Mouse (Mus musculus) intestine, embryonic 15.5 days (tissue): Measurements from ENCODE around the gene Ciao2a. TPM values are rescaled to one million over a fixed set of nuclear protein-coding genes. Genes with fewer than 3 reads are reported as not detected.
A peak's percentile ranks its signal among the peaks of the same experiment; 100 is the strongest.

Source experiments
- ATAC-seq: fragments of 200-750 bp; cut with Nextera tagmentation; 2 replicates; pipeline ENCODE4 v1.8.0; 2017; ENCODE audit warnings: moderate TSS enrichment, moderate library complexity
- H3K27ac ChIP-seq: fragments of 300-500 bp; sonication (generic); 2 replicates; pipeline ENCODE4 v1.5.1; 2015; ENCODE audit warnings: mild to moderate bottlenecking, inconsistent platforms
- H3K27me3 ChIP-seq: fragments of 300-500 bp; sonication (generic); replicated peaks from 2 replicates; pipeline ENCODE4 v1.6.1; 2015; ENCODE audit warnings: inconsistent platforms
- H3K36me3 ChIP-seq: fragments of 300-500 bp; sonication (generic); 2 replicates; pipeline ENCODE4 v1.6.1; 2015; ENCODE audit warnings: inconsistent platforms
- H3K4me1 ChIP-seq: fragments of 300-500 bp; sonication (generic); replicated peaks from 2 replicates; pipeline ENCODE4 v1.6.1; 2015; ENCODE audit warnings: inconsistent platforms
- H3K4me2 ChIP-seq: fragments of 300-500 bp; sonication (generic); replicated peaks from 2 replicates; pipeline ENCODE4 v1.6.1; 2015; ENCODE audit warnings: mild to moderate bottlenecking, inconsistent platforms
- H3K4me3 ChIP-seq: fragments of 300-500 bp; sonication (generic); replicated peaks from 2 replicates; pipeline ENCODE4 v1.5.1; 2015; ENCODE audit warnings: inconsistent platforms
- H3K9ac ChIP-seq: fragments of 300-500 bp; sonication (generic); 2 replicates; pipeline ENCODE4 v1.6.1; 2015; ENCODE audit warnings: inconsistent platforms
- H3K9me3 ChIP-seq: fragments of 300-500 bp; sonication (generic); 2 replicates; pipeline ENCODE4 v1.6.1; 2016; ENCODE audit warnings: inconsistent platforms
- WGBS: fragments of 180-500 bp; shearing (Covaris S2); methylation state at CpG from one replicate; pipeline ENCODE4 v1.1.7; 2015; 5-methylcytosine and 5-hydroxymethylcytosine counted together
- polyA plus RNA-seq: library from polyadenylated mRNA; unstranded; fragments of >200 nt; fragmentation: Nextera tagmentation; extraction: Ambion mirVana; gene quantifications from 2 replicates; pipeline ENCODE4 v1.2.1, GENCODE M21; 2015

Ciao2a gene
- polyA plus RNA-seq = 215 and 218 TPM in 2 replicates

DNA sequence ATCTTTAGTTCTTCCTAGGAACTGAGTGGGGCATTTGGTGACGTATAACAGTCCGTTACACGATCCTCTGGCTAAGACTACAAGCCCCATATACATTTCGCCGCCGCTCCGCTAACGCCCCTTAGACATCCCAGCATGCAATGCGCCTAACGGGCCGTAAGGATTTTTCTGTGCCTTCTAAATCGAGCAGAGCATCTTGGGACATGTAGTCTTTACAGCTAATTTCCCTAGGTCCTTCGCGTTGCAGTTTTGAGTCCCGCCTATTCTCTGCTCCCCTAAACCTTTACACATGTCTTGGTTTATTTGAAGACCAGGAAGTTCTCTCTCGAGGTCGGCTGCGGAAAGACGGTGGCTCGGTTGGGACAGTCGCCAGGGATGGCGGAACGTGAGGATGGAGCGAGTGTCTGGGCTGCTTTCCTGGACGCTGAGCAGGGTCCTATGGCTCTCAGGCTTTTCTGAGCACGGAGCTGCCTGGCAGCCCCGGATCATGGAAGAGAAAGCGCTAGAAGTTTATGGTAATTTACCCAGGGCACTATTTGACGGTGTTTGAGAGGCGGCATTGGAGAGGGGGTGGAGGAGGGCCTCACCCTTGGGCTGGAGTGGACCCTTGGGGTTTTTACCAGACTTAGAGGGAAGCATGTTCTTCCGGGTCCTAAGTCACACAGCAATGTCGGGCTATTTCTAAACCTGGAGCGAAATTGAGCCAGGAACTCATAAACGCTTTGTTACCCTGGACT, at the start of gene Ciao2a, which contains the start of gene Snx1:
Gene Ciao2a (plus strand): TSS at position 156 of the 737 bp plus-strand sequence.
Gene Snx1 (minus strand): TSS at position 132 of the 737 bp plus-strand sequence.
- Histone ChIP-seq H3K9ac (peak within 1 kb of the TSS; percentile 63), H3K4me2 (peak within 1 kb of the TSS; percentile 66), H3K4me1 (peaks cover 9% of the 10 kb centered on the region), H3K36me3 (no peaks in the 10 kb centered on the region), H3K4me3 (peak within 1 kb of the TSS; percentile 63), H3K9me3 (no peaks in the 10 kb centered on the region), H3K27ac (peak within 1 kb of the TSS; percentile 79), H3K27me3 (no peaks in the 10 kb centered on the region)
- WGBS = under 1% methylated on average over 34 of the region's 34 CpGs
- peak; percentile 86 for ATAC-seq

DNA sequence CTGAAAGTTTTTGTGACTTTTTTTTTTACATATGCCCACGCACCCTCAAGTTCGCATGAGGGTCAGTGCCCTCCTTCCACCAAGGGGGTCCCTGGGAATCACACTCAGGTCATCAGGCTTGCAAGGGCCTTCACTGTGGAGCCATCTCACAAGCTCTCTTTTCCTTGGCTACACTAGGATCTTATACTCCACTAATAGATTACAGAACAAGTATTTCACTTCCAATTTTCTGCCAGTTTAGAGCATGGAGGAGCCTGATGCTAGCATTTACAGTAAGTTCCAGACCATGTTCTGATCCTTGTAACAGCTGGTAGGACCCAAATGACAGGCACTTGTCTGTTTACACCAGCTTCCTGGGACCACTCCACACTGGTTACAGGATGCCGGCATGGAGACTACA, 48.3 kb upstream of the Ciao2a start:
- Histone ChIP-seq H3K36me3 (no peaks in the 10 kb centered on the region), H3K9me3 (no peaks in the 10 kb centered on the region), H3K27ac (no peak overlapping the region), H3K4me3 (no peak overlapping the region), H3K4me1 (peaks cover 5% of the 10 kb centered on the region; the same call in 1 of the 2 replicates), H3K27me3 (no peaks in the 10 kb centered on the region), H3K9ac (no peak overlapping the region), H3K4me2 (peak overlapping the region; percentile 30; the same call in 1 of the 2 replicates)
- WGBS = 57% methylated on average over 3 of the region's 3 CpGs
- no peak for ATAC-seq

DNA sequence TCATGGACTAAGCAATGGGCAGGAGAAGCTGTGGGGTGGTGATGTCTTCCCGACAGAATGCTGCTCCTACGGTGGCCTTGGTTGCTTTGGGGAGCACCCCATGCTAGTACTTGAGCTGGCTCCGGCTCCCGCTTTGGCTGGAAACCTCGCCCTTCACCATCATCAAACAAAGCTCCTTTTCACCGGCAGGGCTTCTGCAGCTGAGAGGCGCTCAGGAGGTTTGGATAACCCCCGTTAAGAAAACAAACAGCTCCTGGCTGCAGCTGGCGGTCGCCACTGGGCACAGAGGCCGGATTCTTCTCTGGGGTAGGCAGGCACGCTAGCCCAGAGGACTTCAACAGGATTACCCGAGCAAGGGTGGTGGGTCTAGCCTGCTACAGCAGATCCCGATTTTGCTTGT, 47.9 kb upstream of the Ciao2a start:
- no peaks in the 10 kb centered on the region for H3K9me3 ChIP-seq
- peaks cover 5% of the 10 kb centered on the region; the same call in 1 of the 2 replicates for H3K4me1 ChIP-seq
- 6% methylated on average over 14 of the region's 14 CpGs for WGBS
- no peaks in the 10 kb centered on the region for H3K36me3 ChIP-seq
- H3K9ac ChIP-seq = no peak overlapping the region
- ATAC-seq = no peak
- peak overlapping the region; percentile 30; the same call in 1 of the 2 replicates for H3K4me2 ChIP-seq
- H3K27ac ChIP-seq = no peak overlapping the region; the same call in 1 of the 2 replicates
- H3K27me3 ChIP-seq = no peaks in the 10 kb centered on the region
- H3K4me3 ChIP-seq = no peak overlapping the region

DNA sequence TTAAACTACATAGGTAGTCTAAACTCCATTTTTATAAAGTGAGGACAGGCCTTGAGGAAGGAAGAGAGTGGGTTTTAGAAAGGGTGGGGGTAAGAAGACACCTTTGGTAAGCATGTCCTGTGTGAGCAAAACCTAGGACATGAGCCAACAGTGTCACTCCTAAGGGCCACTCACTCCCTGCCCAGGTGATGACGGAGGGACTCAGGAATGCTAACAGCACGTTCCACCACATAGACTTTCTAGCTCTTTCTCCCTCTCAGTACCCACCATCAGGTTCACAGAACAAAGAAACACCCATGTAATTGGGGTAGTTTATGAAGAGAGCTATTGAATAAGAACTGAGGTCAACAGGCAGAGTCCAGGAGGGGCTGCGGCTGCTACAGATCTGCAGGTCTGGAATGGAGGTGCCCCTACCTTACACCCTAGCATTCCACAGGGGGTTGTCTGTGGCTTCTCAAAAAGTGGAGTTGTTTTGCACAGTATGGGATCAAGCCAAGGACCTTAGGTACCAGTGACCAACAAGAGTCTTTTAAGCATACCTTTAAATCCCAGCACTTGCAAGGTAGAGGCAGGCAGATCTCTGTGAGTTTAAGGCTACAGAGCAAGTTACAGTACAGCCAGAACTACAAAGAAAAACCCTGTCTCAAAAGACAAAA, 45.5 kb upstream of the Ciao2a start:
- Histone ChIP-seq H3K9me3 (no peaks in the 10 kb centered on the region), H3K9ac (no peak overlapping the region), H3K4me1 (peaks cover 5% of the 10 kb centered on the region; the same call in 1 of the 2 replicates), H3K4me2 (no peak overlapping the region), H3K4me3 (no peak overlapping the region), H3K27me3 (no peaks in the 10 kb centered on the region), H3K36me3 (no peaks in the 10 kb centered on the region), H3K27ac (no peak overlapping the region)
- 69% methylated on average over 3 of the region's 3 CpGs for WGBS
- 0 out of 2 replicates have a peak, but pooled peaks have one; percentile 47 for ATAC-seq

DNA sequence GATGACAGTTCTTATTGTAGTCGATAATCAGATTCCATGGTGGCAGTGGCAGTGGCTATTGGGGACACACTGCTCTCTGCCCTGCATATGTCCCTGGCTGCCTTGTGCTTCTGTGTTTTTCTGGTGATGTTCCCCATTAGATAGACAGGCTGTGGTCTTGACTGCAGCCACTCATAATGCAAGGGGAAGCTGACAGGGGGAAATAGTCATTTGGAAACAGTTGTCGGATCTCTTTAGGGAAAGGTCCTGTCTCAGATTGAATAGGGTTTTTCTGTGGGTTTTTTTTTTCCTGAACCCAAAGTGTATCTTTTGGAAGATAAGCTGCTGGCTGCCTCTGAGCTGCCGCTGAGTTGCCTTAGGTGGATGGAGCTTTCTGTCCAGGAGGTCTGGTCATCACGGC, 44.4 kb upstream of the Ciao2a start:
- 64% methylated on average over 4 of the region's 4 CpGs for WGBS
- peaks cover 5% of the 10 kb centered on the region; the same call in 1 of the 2 replicates for H3K4me1 ChIP-seq
- H3K9me3 ChIP-seq = no peaks in the 10 kb centered on the region
- H3K27ac ChIP-seq = no peak overlapping the region
- no peak overlapping the region for H3K9ac ChIP-seq
- no peaks in the 10 kb centered on the region for H3K27me3 ChIP-seq
- no peak overlapping the region for H3K4me3 ChIP-seq
- H3K4me2 ChIP-seq = no peak overlapping the region
- peaks cover 2% of the 10 kb centered on the region; the same call in 1 of the 2 replicates for H3K36me3 ChIP-seq
- no peak for ATAC-seq

DNA sequence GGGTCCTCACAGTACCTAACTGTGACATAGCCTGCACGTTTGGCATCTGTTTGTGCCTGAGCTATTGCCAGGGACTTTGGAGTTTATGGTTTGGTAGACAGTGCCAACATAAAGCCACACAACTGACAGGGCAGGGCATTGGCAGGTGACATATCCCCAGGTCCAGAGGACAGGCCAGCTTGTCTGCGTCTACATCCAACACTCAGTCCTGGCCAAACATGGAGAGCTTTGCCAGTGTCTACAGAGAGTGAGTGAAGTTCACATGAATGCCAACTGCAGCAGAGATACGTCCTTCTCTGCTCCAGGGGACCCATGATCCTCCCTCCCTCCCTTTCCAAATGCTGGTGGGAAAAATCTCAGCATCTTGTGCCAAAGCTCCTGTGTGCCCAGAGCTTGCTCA, 42.2 kb upstream of the Ciao2a start:
- ATAC-seq = no peak
- Histone ChIP-seq H3K9me3 (no peaks in the 10 kb centered on the region), H3K27me3 (no peaks in the 10 kb centered on the region), H3K4me2 (no peak overlapping the region), H3K36me3 (peaks cover 19% of the 10 kb centered on the region), H3K4me3 (no peak overlapping the region), H3K4me1 (no peaks in the 10 kb centered on the region), H3K27ac (no peak overlapping the region), H3K9ac (no peak overlapping the region)
- 87% methylated on average over 3 of the region's 3 CpGs for WGBS

DNA sequence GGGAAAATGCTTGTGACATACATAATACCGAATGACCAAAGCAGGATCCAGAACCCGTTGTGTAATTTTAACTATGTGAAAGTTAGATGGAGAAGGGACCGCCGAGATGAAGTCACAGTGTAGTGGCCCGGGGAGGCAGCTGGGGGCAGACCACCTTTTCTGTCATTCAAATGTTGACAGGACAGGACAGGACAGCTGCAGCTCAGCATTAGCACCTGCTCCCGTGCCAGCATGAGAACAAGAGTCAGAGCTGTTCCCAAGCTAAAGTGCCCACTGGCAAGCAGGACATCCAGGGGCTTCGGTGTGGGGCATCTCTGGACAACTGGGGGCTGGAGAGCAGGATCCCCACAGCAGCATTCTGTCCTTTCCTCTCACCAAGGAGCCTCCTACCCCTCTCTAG, 39.3 kb upstream of the Ciao2a start:
- no peak for ATAC-seq
- 95% methylated on average over 7 of the region's 7 CpGs for WGBS
- Histone ChIP-seq H3K4me3 (no peak overlapping the region), H3K4me2 (no peak overlapping the region), H3K27me3 (no peaks in the 10 kb centered on the region), H3K4me1 (peaks cover 8% of the 10 kb centered on the region), H3K36me3 (peaks cover 35% of the 10 kb centered on the region), H3K9ac (no peak overlapping the region), H3K9me3 (no peaks in the 10 kb centered on the region), H3K27ac (no peak overlapping the region)

DNA sequence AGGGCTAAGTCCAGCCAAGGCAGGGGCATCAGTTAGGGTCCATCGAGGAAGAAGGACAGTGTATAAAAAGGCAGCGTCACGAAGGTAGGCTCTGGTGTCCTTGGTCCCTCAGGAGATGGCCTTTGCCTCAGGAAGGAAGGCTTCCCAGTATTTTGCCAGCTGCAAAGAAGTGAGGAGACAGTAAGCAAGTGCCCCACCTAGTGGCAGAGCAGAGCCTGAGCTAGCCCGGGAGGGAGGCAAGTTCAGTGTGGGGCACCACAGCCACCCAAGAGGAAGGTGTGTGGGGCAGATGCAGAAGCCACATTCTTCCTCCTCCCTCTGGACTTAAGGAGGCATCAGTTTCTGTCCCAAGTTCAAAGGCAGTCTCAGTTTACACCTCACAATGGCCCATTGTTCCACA, 38.0 kb upstream of the Ciao2a start:
- peaks cover 47% of the 10 kb centered on the region for H3K36me3 ChIP-seq
- H3K4me3 ChIP-seq = no peak overlapping the region
- H3K27me3 ChIP-seq = no peaks in the 10 kb centered on the region
- ATAC-seq = no peak
- H3K9ac ChIP-seq = no peak overlapping the region
- H3K4me1 ChIP-seq = peaks cover 13% of the 10 kb centered on the region
- no peak overlapping the region for H3K27ac ChIP-seq
- H3K9me3 ChIP-seq = no peaks in the 10 kb centered on the region
- no peak overlapping the region for H3K4me2 ChIP-seq
- 42% methylated on average over 4 of the region's 4 CpGs for WGBS

DNA sequence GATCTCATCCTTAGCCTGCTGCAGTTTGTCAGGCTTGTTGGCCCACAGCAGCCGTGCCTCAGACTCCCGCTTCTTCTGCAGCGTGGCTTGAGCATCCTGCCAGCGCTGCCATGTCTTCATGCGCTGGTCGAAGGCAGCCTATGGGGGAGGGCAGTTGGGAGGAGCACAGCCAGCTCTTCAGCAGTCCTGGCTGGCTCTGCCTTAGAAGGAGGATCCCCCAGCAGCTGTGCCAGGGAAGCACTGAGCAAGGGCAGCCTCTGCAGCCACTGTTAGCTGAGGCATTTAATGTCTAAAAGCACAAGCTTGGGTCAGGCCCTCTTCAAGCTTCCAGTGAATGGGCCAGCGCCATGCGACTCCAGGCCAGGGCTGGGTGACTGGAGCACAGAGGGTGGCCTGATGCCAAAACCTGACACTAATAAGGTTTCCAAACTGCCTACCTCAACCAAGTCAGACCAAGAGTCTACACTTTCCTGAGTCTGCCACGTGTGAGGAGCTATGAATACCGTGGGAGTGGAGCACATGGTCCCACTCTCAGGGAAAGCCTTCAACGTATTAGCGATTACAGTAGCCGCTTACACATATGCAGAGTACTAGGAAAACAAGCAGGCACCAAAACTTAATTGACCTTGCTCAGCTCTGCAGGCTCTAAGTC, 35.7 kb upstream of the Ciao2a start:
- H3K9me3 ChIP-seq = no peaks in the 10 kb centered on the region
- H3K27ac ChIP-seq = 0 out of 2 replicates have a peak overlapping the region, but pooled peaks have one; percentile 32
- WGBS = 83% methylated on average over 13 of the region's 13 CpGs
- no peak overlapping the region for H3K9ac ChIP-seq
- peaks cover 62% of the 10 kb centered on the region for H3K36me3 ChIP-seq
- 0 out of 2 replicates have a peak, but pooled peaks have one; percentile 10 for ATAC-seq
- H3K4me2 ChIP-seq = no peak overlapping the region
- no peak overlapping the region for H3K4me3 ChIP-seq
- H3K4me1 ChIP-seq = peaks cover 13% of the 10 kb centered on the region
- no peaks in the 10 kb centered on the region for H3K27me3 ChIP-seq

DNA sequence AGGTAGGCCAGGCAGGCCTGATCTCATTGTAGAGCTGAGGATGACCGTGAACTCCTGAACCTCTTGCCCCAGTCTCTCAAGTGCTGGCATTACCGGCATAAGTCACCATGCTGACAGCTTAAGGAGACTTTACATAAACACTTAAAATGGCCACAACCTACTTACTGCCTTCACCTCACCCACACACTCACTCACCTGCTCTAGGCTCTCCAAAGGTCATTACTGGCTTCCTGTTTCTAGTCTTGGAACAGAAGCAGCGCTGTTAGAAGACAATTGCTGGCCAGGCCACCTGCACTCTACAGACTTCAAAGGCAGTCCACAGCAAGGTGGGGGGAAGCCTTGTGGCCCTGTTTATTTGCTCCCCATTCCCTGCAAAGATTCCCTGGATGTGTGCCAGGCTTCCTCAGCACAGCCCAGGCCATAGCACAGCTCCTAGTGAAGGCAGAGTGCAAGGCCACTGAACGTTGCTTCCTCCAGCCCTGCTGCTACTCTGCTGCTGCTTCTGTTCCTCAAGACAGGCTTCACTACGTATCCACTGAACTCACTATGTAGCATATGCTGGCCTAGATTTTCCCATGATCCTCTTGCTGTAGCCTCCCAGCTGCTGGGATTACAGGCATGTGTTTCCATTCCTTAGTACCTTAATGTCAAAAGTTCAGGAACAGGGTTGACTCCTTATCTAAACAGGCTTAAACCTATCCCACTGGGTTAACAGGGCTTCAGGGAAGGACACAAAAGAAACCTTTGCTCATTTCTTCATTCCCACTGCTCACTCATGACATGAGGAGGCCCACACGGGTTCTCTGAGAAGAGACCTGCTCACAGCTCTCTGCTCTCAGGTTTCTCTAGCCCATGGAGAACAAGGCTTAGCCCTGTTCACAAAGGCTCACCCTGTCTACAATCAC, 34.8 kb upstream of the Ciao2a start:
- no peaks in the 10 kb centered on the region for H3K9me3 ChIP-seq
- H3K27ac ChIP-seq = peak overlapping the region; percentile 81
- H3K27me3 ChIP-seq = no peaks in the 10 kb centered on the region
- no peak overlapping the region for H3K4me2 ChIP-seq
- H3K4me3 ChIP-seq = no peak overlapping the region
- 49% methylated on average over 6 of the region's 6 CpGs for WGBS
- no peak overlapping the region for H3K9ac ChIP-seq
- H3K36me3 ChIP-seq = peaks cover 67% of the 10 kb centered on the region
- peak; percentile 65 for ATAC-seq
- H3K4me1 ChIP-seq = peaks cover 13% of the 10 kb centered on the region

DNA sequence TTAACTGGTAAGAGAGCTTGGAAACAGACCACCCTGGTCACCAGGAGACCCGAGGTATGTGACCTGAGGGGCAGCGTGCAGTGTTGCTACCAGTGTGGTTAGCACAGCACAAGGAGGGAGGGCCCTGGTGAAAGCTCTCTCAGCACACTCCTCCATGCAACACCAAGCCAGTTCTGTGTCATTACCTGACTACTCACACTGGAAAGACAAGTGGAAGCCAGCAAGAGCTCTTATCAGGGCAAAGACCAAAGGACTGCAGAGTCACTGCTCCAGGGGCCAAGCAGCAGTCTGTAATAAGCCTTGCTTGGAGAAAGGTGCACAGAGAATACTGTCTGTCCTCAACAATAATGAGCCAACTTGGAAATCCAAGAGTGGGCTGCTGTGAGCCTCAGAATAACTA, 33.7 kb upstream of the Ciao2a start:
- no peak overlapping the region for H3K4me3 ChIP-seq
- no peaks in the 10 kb centered on the region for H3K27me3 ChIP-seq
- 59% methylated on average over 2 of the region's 2 CpGs for WGBS
- no peak overlapping the region for H3K4me2 ChIP-seq
- H3K27ac ChIP-seq = peak overlapping the region; percentile 81
- ATAC-seq = peak; percentile 48
- H3K36me3 ChIP-seq = peaks cover 66% of the 10 kb centered on the region
- H3K9me3 ChIP-seq = no peaks in the 10 kb centered on the region
- H3K4me1 ChIP-seq = peaks cover 13% of the 10 kb centered on the region
- no peak overlapping the region for H3K9ac ChIP-seq
